Mouse (Mus musculus): ENCODE results near the gene Prkn.

GRCm38 (mm10) chr17:11881110-11881820 lies 1041.1 kb downstream of the Prkn start:
- no peak for TF ChIP-seq CTCF (IDR thresholded peaks at IDR 0.05; ENCODE audit: low read depth)
- no peak for TF ChIP-seq EP300 (IDR thresholded peaks at IDR 0.05; ENCODE audit: low read depth)
